Mouse (Mus musculus) liver, postnatal 0 days (tissue): ENCODE data around the gene Orc1.

Source experiments
- CTCF ChIP-seq: sonication (generic); IDR thresholded peaks from 2 replicates; pipeline ENCODE4 v1.5.1; 2016; ENCODE audit warnings: antibody characterized with exemption, low read depth
- EP300 ChIP-seq: IDR thresholded peaks from 2 replicates; pipeline ENCODE4 v1.6.1; 2016; ENCODE audit warnings: antibody characterized with exemption, low read depth, mild to moderate bottlenecking

- TF ChIP-seq CTCF = peak; percentile 35
- no peak for TF ChIP-seq EP300
Observed at GRCm38 (mm10) chr4:108621504-108621903, 42.3 kb downstream of the Orc1 start.
